Mouse (Mus musculus): ENCODE results near the gene Mfn2. TPM values are rescaled to one million over a fixed set of nuclear protein-coding genes. Genes with fewer than 3 reads are reported as not detected.

The Mfn2 gene
- polyA plus RNA-seq, 1 experiment from 2014 or later: 34.6 TPM

Other genes with a start within 250 kb of the Mfn2 start
- gene Zfp534, start 202.2 kb downstream of the Mfn2 start, polyA plus RNA-seq (2015; fragmentation: Nextera tagmentation; extraction: Ambion mirVana): not detected in 2 replicates
- 7.6 TPM in 2 replicates for gene Zfp984, start 94.9 kb downstream of the Mfn2 start, polyA plus RNA-seq (2015; fragmentation: Nextera tagmentation; extraction: Ambion mirVana)
- gene Zfp933, start 56.3 kb downstream of the Mfn2 start, polyA plus RNA-seq (2015; fragmentation: Nextera tagmentation; extraction: Ambion mirVana): 7.9 and 8.6 TPM in 2 replicates
- 46.1 and 51.3 TPM in 2 replicates for gene Miip, start 35.9 kb downstream of the Mfn2 start, polyA plus RNA-seq (2015; fragmentation: Nextera tagmentation; extraction: Ambion mirVana)
- 13.8 and 14.9 TPM in 2 replicates for gene Fv1, start 35.7 kb downstream of the Mfn2 start, polyA plus RNA-seq (2015; fragmentation: Nextera tagmentation; extraction: Ambion mirVana)
- 68.6 and 76.3 TPM in 2 replicates for gene Plod1, start 32.1 kb upstream of the Mfn2 start, polyA plus RNA-seq (2015; fragmentation: Nextera tagmentation; extraction: Ambion mirVana)
- gene 2510039O18Rik, start 36.2 kb upstream of the Mfn2 start, polyA plus RNA-seq (2015; fragmentation: Nextera tagmentation; extraction: Ambion mirVana): 14.3 and 17.7 TPM in 2 replicates
- 0.28 and 0.95 TPM in 2 replicates for gene Nppb, start 81.1 kb upstream of the Mfn2 start, polyA plus RNA-seq (2015; fragmentation: Nextera tagmentation; extraction: Ambion mirVana)
- gene Nppa, start 96.0 kb upstream of the Mfn2 start, polyA plus RNA-seq (2015; fragmentation: Nextera tagmentation; extraction: Ambion mirVana): 0.25 and 10.7 TPM in 2 replicates
- gene Clcn6, start 134.1 kb upstream of the Mfn2 start, polyA plus RNA-seq (2015; fragmentation: Nextera tagmentation; extraction: Ambion mirVana): 8.7 and 8.8 TPM in 2 replicates
- gene Mthfr, start 134.4 kb upstream of the Mfn2 start, polyA plus RNA-seq (2015; fragmentation: Nextera tagmentation; extraction: Ambion mirVana): 20.8 and 22.4 TPM in 2 replicates
- 9.7 and 10.1 TPM in 2 replicates for gene Agtrap, start 183.3 kb upstream of the Mfn2 start, polyA plus RNA-seq (2015; fragmentation: Nextera tagmentation; extraction: Ambion mirVana)
- 70.6 and 76.3 TPM in 2 replicates for gene Mad2l2, start 225.7 kb upstream of the Mfn2 start, polyA plus RNA-seq (2015; fragmentation: Nextera tagmentation; extraction: Ambion mirVana)
- 0.78 and 1.1 TPM in 2 replicates for gene Draxin, start 226.0 kb upstream of the Mfn2 start, polyA plus RNA-seq (2015; fragmentation: Nextera tagmentation; extraction: Ambion mirVana)
- gene Fbxo6, start 247.4 kb upstream of the Mfn2 start, polyA plus RNA-seq (2015; fragmentation: Nextera tagmentation; extraction: Ambion mirVana): 14.9 and 15.1 TPM in 2 replicates